Mouse (Mus musculus) lung, postnatal 10 days (tissue): Measurements from ENCODE around the gene Ofcc1.

Source experiments
- DNase-seq: peaks from one replicate; pipeline ENCODE4 v3.0.0; 2021

Ofcc1 gene

GRCm38 (mm10) chr13:39979294-39980061, 381.8 kb downstream of the Ofcc1 start:
- DNase-seq: no peak

GRCm38 (mm10) chr13:39968349-39969016, 392.8 kb downstream of the Ofcc1 start:
- no peak for DNase-seq

- DNase-seq: no peak
Observed at GRCm38 (mm10) chr13:39957226-39957625, 404.0 kb downstream of the Ofcc1 start.

- no peak for DNase-seq
Observed at GRCm38 (mm10) chr13:39956017-39956416, 405.2 kb downstream of the Ofcc1 start.
